Mouse (Mus musculus) midbrain, embryonic 15.5 days (tissue): Measurements from ENCODE around the gene Syn3. TPM values are rescaled to one million over a fixed set of nuclear protein-coding genes. Genes with fewer than 3 reads are reported as not detected.

ENCODE experiments used
- ATAC-seq: fragments of 200-750 bp; cut with Nextera tagmentation; replicated peaks from 2 replicates; pipeline ENCODE4 v1.8.0; 2017; ENCODE audit warnings: moderate TSS enrichment
- H3K27ac ChIP-seq: fragments of 300-500 bp; sonication (generic); 2 replicates; pipeline ENCODE4 v1.5.1; 2015; ENCODE audit warnings: mild to moderate bottlenecking, inconsistent platforms
- H3K27me3 ChIP-seq: fragments of 300-500 bp; sonication (generic); replicated peaks from 2 replicates; pipeline ENCODE4 v1.6.1; 2015; ENCODE audit warnings: inconsistent platforms
- H3K36me3 ChIP-seq: fragments of 300-500 bp; sonication (generic); replicated peaks from 2 replicates; pipeline ENCODE4 v1.6.1; 2015; ENCODE audit warnings: inconsistent platforms
- H3K4me1 ChIP-seq: fragments of 300-500 bp; sonication (generic); 2 replicates; pipeline ENCODE4 v1.6.1; 2015; ENCODE audit warnings: inconsistent platforms
- H3K4me2 ChIP-seq: fragments of 300-500 bp; sonication (generic); 2 replicates; pipeline ENCODE4 v1.6.1; 2015; ENCODE audit warnings: inconsistent platforms, mild to moderate bottlenecking, moderate library complexity
- H3K4me3 ChIP-seq: fragments of 300-500 bp; sonication (generic); 2 replicates; pipeline ENCODE4 v1.5.1; 2015; ENCODE audit warnings: mild to moderate bottlenecking, inconsistent platforms
- H3K9ac ChIP-seq: fragments of 300-500 bp; sonication (generic); 2 replicates; pipeline ENCODE4 v1.6.1; 2015; ENCODE audit warnings: mild to moderate bottlenecking, inconsistent platforms
- H3K9me3 ChIP-seq: fragments of 300-500 bp; sonication (generic); 2 replicates; pipeline ENCODE4 v1.6.1; 2016; ENCODE audit warnings: inconsistent platforms
- WGBS: fragments of 180-500 bp; shearing (Covaris S2); methylation state at CpG from one replicate; pipeline ENCODE4 v1.1.7; 2015; ENCODE audit warnings: mixed read lengths; 5-methylcytosine and 5-hydroxymethylcytosine counted together
- polyA plus RNA-seq: library from polyadenylated mRNA; unstranded; fragments of >200 nt; fragmentation: Nextera tagmentation; extraction: Ambion mirVana; gene quantifications from 2 replicates; pipeline ENCODE4 v1.2.1, GENCODE M21; 2015

Gene Syn3
- polyA plus RNA-seq, 1 experiment from 2014 or later, result 31.7 TPM

- Histone ChIP-seq H3K4me1 (peaks cover 6% of the 10 kb centered on the region), H3K27me3 (no peaks in the 10 kb centered on the region), H3K4me2 (no peak overlapping the region), H3K9ac (no peak overlapping the region), H3K4me3 (no peak overlapping the region), H3K27ac (peak overlapping the region; percentile 65), H3K9me3 (no peaks in the 10 kb centered on the region), H3K36me3 (no peaks in the 10 kb centered on the region)
- peak; percentile 85 for ATAC-seq
- WGBS, result 58% methylated on average over 8 of the region's 8 CpGs
These were observed 122.1 kb downstream of the Syn3 start for GRCm38 (mm10) chr10:86376392-86377185.

DNA sequence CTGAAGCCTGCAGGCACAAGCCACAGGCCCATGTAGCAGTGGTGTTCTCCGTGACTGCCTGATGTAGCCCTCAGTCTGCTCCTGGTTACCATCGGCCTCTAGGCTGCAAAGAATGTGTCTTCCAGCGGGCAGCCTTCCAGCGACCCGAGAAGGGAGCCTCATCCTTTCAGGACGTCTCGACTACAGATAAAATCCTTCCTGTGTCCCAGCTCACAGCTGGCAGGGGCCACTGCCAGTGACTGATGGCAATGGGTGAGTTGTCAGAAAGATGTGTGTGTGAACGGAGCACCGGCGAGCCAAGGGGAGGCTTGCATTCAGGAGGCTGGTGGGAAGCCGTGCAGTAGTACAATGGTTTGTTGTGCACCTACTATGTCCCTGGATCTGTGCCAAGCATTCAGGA is 122.8 kb downstream of the Syn3 start:
- H3K4me2 ChIP-seq, result no peak overlapping the region
- H3K36me3 ChIP-seq, result no peaks in the 10 kb centered on the region
- WGBS, result 67% methylated on average over 11 of the region's 11 CpGs
- H3K4me3 ChIP-seq, result no peak overlapping the region
- no peak overlapping the region for H3K27ac ChIP-seq
- no peaks in the 10 kb centered on the region for H3K9me3 ChIP-seq
- H3K9ac ChIP-seq, result no peak overlapping the region
- H3K27me3 ChIP-seq, result no peaks in the 10 kb centered on the region
- peak; percentile 50 for ATAC-seq
- peaks cover 6% of the 10 kb centered on the region for H3K4me1 ChIP-seq

DNA sequence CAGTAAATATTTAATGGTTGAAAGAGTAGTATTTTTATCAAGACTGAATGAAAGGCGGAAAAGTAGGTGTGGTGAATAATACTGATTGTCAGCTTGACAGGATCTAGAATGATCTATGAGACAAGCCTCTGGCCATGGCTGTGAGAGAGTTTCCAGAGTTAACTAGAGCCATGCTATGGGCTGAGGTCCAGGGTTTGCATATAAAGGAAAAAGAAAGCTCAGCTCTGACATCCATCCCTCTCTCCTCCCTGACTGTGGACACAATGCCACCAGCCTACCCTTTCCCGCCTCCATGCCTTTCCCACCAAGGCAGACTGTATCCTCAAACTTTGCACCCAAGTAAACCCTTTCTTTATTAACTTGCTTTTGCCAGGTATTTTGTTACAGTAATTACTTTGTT is 124.6 kb downstream of the Syn3 start:
- 90% methylated on average over 2 of the region's 2 CpGs for WGBS
- H3K36me3 ChIP-seq, result no peaks in the 10 kb centered on the region
- no peaks in the 10 kb centered on the region for H3K9me3 ChIP-seq
- no peaks in the 10 kb centered on the region for H3K27me3 ChIP-seq
- peaks cover 6% of the 10 kb centered on the region for H3K4me1 ChIP-seq
- no peak overlapping the region for H3K4me3 ChIP-seq
- no peak for ATAC-seq
- H3K27ac ChIP-seq, result no peak overlapping the region
- H3K9ac ChIP-seq, result no peak overlapping the region
- H3K4me2 ChIP-seq, result no peak overlapping the region

- Histone ChIP-seq H3K36me3 (no peaks in the 10 kb centered on the region), H3K9ac (no peak overlapping the region), H3K4me2 (no peak overlapping the region), H3K9me3 (no peaks in the 10 kb centered on the region), H3K27me3 (no peaks in the 10 kb centered on the region), H3K4me1 (peaks cover 2% of the 10 kb centered on the region), H3K4me3 (no peak overlapping the region), H3K27ac (no peak overlapping the region)
- no peak for ATAC-seq
These were observed 127.1 kb downstream of the Syn3 start for GRCm38 (mm10) chr10:86371561-86371960.

DNA sequence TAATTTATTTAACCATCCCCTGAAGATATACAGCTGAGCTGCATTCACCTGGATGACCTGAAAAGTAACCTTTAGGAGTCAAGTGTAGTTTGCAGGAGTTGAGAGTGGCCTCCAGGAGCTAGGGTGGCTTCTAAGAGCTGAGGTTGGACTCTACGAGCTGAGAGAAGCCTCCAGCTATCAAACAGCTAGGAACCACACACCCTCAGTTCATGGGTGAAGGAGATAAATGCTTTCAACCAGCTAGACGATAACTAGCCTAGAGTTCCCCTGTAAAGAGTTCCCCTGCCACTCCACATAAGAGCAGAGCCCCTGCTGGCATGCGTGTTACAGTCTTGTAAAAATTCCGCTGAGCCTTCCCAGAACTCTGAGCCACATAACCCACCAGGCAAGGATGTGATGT is 129.3 kb downstream of the Syn3 start:
- Histone ChIP-seq H3K27ac (no peak overlapping the region), H3K4me1 (0 out of 2 replicates have a peak, but pooled peaks cover 3% of the 10 kb centered on the region), H3K36me3 (no peaks in the 10 kb centered on the region), H3K9me3 (no peaks in the 10 kb centered on the region), H3K4me2 (no peak overlapping the region), H3K4me3 (no peak overlapping the region), H3K27me3 (no peaks in the 10 kb centered on the region), H3K9ac (no peak overlapping the region)
- WGBS, result 81% methylated on average over 4 of the region's 4 CpGs
- no peak for ATAC-seq

DNA sequence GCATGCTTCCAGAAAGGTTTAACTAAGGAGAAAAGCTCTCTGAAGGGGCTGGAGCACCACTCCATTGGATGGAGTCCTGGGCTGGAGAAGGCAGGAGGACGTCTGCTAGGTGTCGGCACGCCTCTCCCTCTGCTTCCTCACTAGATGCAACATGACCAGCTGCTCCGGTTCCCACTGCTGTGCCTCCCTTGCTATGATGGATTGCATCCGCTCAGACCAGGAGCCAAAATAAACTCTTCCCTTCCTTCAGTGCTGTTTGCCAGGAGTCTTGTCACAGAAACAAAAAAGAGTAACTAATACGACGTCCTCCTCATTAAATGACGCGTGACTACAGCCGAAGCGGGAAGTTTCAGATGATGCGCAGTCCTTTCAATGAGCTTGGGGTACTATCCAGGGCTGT is 129.9 kb downstream of the Syn3 start:
- Histone ChIP-seq H3K4me1 (0 out of 2 replicates have a peak, but pooled peaks cover 3% of the 10 kb centered on the region), H3K27me3 (no peaks in the 10 kb centered on the region), H3K36me3 (no peaks in the 10 kb centered on the region), H3K9me3 (no peaks in the 10 kb centered on the region), H3K9ac (no peak overlapping the region), H3K4me2 (no peak overlapping the region), H3K4me3 (no peak overlapping the region), H3K27ac (no peak overlapping the region)
- WGBS, result 89% methylated on average over 12 of the region's 12 CpGs
- ATAC-seq, result no peak

GRCm38 (mm10) chr10:86367346-86367745 is 131.3 kb downstream of the Syn3 start:
- no peak overlapping the region for H3K4me3 ChIP-seq
- H3K4me2 ChIP-seq, result no peak overlapping the region
- ATAC-seq, result no peak
- no peaks in the 10 kb centered on the region for H3K27me3 ChIP-seq
- WGBS, result 89% methylated on average over 4 of the region's 4 CpGs
- H3K9ac ChIP-seq, result no peak overlapping the region
- H3K36me3 ChIP-seq, result no peaks in the 10 kb centered on the region
- H3K4me1 ChIP-seq, result 0 out of 2 replicates have a peak, but pooled peaks cover 3% of the 10 kb centered on the region
- no peak overlapping the region for H3K27ac ChIP-seq
- no peaks in the 10 kb centered on the region for H3K9me3 ChIP-seq

- H3K9ac ChIP-seq, result no peak overlapping the region
- H3K4me1 ChIP-seq, result 0 out of 2 replicates have a peak, but pooled peaks cover 3% of the 10 kb centered on the region
- peak; percentile 62 for ATAC-seq
- H3K4me3 ChIP-seq, result no peak overlapping the region
- no peaks in the 10 kb centered on the region for H3K27me3 ChIP-seq
- H3K4me2 ChIP-seq, result no peak overlapping the region
- H3K27ac ChIP-seq, result no peak overlapping the region
- no peaks in the 10 kb centered on the region for H3K36me3 ChIP-seq
- H3K9me3 ChIP-seq, result no peaks in the 10 kb centered on the region
- WGBS, result 57% methylated on average over 5 of the region's 5 CpGs
These were observed 133.0 kb downstream of the Syn3 start for GRCm38 (mm10) chr10:86365632-86366092.

- no peak overlapping the region for H3K4me2 ChIP-seq
- WGBS, result 79% methylated on average over 8 of the region's 8 CpGs
- no peak for ATAC-seq
- H3K9me3 ChIP-seq, result no peaks in the 10 kb centered on the region
- H3K9ac ChIP-seq, result no peak overlapping the region
- H3K4me1 ChIP-seq, result 0 out of 2 replicates have a peak, but pooled peaks cover 3% of the 10 kb centered on the region
- no peaks in the 10 kb centered on the region for H3K36me3 ChIP-seq
- no peak overlapping the region for H3K4me3 ChIP-seq
- H3K27ac ChIP-seq, result no peak overlapping the region
- H3K27me3 ChIP-seq, result no peaks in the 10 kb centered on the region
These were observed 134.9 kb downstream of the Syn3 start for GRCm38 (mm10) chr10:86363669-86364309.

DNA sequence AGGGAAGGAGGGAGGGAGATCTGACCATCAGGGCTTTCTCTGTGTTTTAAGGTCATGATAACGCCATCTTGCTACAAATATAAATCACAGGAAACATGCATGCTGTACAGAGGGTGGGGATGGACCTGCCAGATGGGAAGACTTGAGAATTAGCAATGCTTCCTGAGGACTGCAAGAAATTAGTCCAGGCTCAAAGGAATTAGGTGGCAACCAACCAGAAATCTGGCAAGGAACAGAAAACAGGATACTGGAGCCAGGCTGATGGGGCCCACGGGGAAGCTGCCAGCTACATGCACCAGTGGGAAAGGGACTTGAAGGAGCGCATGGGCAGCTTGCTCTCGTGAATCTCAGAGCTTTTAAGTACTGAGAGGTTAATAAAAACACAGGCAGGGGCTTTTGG is 139.0 kb downstream of the Syn3 start:
- WGBS, result 59% methylated on average over 4 of the region's 4 CpGs
- H3K4me1 ChIP-seq, result no peaks in the 10 kb centered on the region
- H3K27ac ChIP-seq, result no peak overlapping the region
- no peak overlapping the region for H3K4me3 ChIP-seq
- no peak for ATAC-seq
- no peaks in the 10 kb centered on the region for H3K9me3 ChIP-seq
- H3K9ac ChIP-seq, result no peak overlapping the region
- no peaks in the 10 kb centered on the region for H3K36me3 ChIP-seq
- H3K4me2 ChIP-seq, result no peak overlapping the region
- H3K27me3 ChIP-seq, result no peaks in the 10 kb centered on the region

DNA sequence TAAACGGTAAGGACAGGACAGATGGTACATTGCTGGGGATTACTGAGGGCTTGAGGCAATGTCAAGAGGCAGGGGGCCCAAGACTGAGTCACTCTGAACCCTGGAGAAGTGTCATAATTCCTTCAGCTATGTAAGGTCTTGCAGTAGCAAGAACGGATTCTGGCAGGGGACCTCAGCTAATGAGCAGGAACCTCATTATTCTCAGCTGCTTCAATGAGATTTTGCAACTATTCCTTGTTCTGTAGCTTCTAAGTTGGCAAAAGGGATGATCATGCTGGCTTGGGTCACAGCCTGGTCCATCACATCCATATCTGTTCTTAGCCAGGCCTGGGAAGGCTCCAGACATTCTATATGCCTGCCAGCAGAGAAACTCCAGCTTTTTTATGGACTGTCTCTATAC is 139.5 kb downstream of the Syn3 start:
- ATAC-seq, result 0 out of 2 replicates have a peak, but pooled peaks have one; percentile 50
- no peaks in the 10 kb centered on the region for H3K4me1 ChIP-seq
- H3K9me3 ChIP-seq, result no peaks in the 10 kb centered on the region
- no peak overlapping the region for H3K4me3 ChIP-seq
- H3K9ac ChIP-seq, result no peak overlapping the region
- H3K36me3 ChIP-seq, result no peaks in the 10 kb centered on the region
- no peaks in the 10 kb centered on the region for H3K27me3 ChIP-seq
- no peak overlapping the region for H3K4me2 ChIP-seq
- H3K27ac ChIP-seq, result no peak overlapping the region
- 36% methylated on average over 2 of the region's 2 CpGs for WGBS

DNA sequence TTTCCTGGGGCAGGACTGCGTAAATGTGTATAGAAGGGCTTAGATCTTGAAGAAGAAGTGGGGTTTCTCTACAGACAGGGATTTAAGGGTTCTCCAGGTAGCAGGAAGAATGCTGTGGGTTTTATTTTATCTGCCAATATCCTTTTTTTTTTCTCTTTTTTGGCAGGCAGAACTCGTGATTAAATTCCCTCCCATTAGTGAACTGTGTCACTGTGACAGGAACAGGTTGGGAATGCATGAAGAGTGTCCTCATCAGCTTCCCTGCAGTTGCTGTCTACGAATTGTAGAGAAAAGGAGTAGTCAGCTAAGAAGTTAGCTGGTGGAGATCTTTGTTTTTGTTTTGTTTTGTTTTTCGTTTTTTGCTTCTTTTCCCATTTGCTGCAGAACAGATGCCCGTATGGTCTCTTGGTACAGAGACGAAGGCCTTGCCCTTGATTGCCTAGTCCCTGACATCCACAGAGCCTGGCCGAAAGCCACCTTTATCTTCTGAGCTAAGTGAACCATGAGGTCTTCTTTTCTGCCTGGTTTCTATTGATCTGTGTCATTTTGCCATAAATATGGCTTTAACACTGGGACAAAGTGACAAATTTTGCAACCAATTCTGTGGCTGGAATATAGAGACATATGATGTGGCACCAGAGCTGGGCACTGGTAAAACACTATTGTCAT is 140.3 kb downstream of the Syn3 start:
- H3K4me2 ChIP-seq, result no peak overlapping the region
- no peaks in the 10 kb centered on the region for H3K27me3 ChIP-seq
- H3K36me3 ChIP-seq, result no peaks in the 10 kb centered on the region
- H3K27ac ChIP-seq, result no peak overlapping the region
- H3K4me3 ChIP-seq, result no peak overlapping the region
- ATAC-seq, result no peak
- no peaks in the 10 kb centered on the region for H3K9me3 ChIP-seq
- 71% methylated on average over 7 of the region's 7 CpGs for WGBS
- H3K4me1 ChIP-seq, result no peaks in the 10 kb centered on the region
- H3K9ac ChIP-seq, result no peak overlapping the region
